Mouse (Mus musculus) thymus, adult 2 months (tissue): ENCODE data around the gene Dgke.

Experiments
- CTCF ChIP-seq: fragments of 200-500 bp; IDR thresholded peaks from 2 replicates; pipeline ENCODE4 v1.5.1; 2012; ENCODE audit warnings: mild to moderate bottlenecking, control low read depth, low read length, moderate library complexity, borderline replicate concordance; ENCODE audit not compliant: control insufficient read depth, poor library complexity, insufficient read depth; ENCODE audit errors: extremely low read depth
- POLR2A ChIP-seq: fragments of 200-500 bp; IDR thresholded peaks from 2 replicates; pipeline ENCODE4 v1.6.1; 2012; ENCODE audit warnings: mild to moderate bottlenecking, low read length, control low read depth, moderate library complexity; ENCODE audit not compliant: control insufficient read depth, poor library complexity, insufficient read depth; ENCODE audit errors: extremely low read depth

DNA sequence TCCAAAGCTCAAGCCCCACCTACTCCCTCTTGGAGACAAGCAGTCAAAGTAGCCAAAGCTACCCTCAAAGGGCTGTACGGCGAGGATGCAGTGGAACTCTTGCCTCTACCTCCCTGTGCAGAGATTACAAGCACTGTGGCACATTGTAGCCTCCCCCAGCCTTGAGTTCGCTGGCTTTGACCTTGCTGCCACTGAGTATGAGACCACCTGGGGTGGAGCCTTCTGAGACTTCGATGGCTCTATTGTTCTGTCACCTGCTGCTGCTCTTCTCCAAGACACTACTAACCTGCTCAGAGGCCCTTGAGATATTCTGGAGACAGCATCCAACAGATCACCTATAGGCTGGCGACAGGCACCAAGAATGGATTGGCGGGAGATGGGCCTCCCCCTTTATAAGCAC, 36.1 kb downstream of the Dgke start:
- no peak for TF ChIP-seq CTCF
- no peak for TF ChIP-seq POLR2A
